Mouse (Mus musculus): ENCODE results near the gene Fam187a.
A peak's percentile ranks its signal among the peaks of the same experiment; 100 is the strongest.

The Fam187a gene

DNA sequence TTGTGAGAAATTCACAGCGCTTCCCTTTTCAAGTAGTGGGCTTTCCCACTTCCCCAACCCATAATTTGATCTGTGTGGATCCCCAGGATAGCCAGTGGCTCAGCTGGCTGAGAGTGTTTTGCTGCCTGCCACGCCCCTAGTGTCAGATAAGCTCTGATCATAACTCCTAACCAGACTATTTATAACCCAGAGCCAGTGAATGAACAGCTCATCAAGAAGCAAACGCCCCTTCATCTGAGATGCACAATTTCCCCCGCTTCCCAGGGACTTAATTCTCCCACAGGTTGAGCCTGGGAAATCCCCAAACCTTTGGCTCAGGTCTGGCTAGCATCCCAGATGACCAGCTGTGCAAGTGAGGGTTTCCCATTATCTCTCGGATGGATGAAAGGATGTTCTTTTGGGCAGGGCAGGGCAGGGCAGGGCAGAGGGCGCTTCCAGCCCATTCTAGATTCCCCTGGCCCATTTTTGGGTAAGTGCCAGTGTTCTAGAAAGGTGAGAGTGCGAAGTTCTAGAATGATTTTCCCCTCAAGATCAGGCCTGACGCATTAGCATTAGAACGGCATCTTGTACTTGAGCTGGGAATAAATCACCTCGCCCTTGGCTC, at the start of gene Fam187a:
Gene Fam187a (plus strand): TSS at position 554 of the 604 bp plus-strand sequence.
- no peak for DNase-seq

DNA sequence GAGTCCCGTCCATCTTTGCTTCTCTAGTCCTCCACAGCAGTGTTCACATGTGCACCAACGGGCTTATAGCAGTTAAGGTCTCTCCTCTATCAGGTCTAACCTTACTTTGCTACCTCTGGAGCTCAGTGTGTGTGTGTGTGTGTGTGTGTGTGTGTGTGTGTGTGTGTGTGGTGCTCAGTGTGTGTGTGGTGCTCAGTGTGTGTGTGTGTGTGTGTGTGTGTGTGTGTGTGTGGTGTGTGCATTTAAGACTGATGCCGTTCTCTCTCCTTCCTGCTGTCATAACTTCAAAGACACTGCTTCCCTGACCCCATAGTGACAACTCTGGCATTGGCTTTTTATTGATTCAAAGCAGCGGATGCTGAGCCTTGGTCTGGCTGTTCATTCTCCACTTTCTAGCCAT, 49.4 kb upstream of the Fam187a start, which contains the start of gene Higd1b:
Gene Higd1b (plus strand): TSS at position 301 of the 400 bp plus-strand sequence.
- DNase-seq, result no peak

DNA sequence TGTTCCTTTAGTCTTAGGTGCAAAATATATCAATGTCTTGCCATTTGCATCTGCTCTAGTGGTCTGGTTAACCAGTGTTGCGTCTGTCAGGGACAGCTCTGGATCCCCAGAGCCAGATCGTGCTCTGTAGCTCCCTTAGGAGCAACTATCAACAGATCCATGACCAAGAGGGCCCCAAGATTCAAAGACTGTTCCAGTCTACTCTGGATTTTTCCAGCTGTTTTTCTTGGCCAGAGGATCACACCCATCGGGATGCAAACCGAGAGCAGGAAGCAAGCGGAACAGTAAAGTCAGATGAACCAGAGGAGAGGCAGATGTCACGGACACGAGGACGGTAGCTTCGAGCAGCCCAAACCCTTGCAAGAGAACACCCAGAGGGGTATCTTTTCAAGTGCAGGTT, 48.8 kb upstream of the Fam187a start:
- no peak for DNase-seq

- DNase-seq, result no peak
Measured at GRCm38 (mm10) chr11:102837385-102837784, 47.6 kb upstream of the Fam187a start.

DNA sequence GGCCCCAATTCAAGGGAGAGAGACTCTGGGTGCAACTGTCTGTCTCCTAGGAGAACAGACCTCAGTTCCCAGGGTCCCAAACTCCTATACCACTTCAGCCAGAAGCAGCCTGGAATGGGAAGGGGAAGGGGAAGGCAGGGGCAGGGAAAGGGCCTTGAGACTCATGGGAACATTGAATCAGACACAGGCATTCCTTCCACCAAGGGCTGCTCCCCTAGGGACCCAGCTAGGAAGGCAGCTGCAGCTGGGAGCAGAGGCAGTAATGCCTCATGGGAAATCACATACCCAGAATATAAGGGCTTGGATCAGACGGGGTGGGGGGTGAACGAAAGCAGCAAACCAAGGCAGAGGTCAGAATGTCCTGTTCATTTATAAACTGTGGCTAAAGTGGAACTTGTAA, 46.8 kb upstream of the Fam187a start:
- no peak for DNase-seq

DNA sequence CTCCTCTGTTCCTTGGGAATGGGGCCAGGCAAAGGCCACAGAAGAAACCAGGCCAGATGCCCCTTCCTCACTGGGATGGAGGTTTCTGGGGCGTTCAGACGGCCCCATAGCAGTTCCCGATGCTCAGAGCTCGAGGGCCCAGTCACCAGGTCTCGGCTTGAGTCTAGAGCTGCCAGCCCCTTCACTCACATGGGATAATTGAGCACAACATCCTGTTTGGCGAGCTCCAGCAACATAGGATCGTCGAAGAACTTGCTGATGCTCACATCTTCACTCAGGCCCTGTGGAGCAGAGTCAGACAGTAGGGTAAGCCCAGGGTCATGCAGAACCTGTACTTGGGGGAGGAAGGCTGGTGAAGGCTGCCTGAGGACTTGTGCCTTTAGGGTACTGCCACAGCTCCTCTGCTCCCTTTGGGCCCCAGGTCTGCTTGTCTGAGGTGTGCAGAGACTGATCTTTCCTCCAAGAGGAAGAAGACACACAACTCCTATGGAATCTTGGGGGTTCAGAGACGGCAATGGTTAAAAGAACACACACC, 46.3 kb upstream of the Fam187a start:
- no peak for DNase-seq

- no peak for DNase-seq
Measured at GRCm38 (mm10) chr11:102845926-102846325, 39.0 kb upstream of the Fam187a start.

GRCm38 (mm10) chr11:102851883-102852282, 33.1 kb upstream of the Fam187a start:
- peak; percentile 48 for DNase-seq

DNA sequence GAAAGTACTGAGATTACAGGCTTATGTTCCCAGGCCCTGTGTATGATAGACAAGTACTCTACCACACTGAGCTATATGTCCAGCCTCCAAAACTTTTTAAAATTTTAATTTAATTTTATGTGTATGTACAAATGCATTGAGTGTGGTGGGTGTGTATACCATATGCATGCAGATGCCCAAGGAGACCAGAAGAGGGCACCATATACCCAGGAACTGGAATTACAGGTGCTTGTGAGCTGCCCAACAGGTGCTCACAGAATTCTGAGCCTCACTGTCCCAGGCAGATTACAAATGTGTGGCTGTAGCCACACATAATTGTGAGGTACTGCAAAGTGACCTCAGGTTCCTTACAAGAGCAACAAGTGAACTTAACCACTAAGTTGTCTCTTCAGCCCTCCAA, 31.2 kb upstream of the Fam187a start:
- no peak for DNase-seq

DNA sequence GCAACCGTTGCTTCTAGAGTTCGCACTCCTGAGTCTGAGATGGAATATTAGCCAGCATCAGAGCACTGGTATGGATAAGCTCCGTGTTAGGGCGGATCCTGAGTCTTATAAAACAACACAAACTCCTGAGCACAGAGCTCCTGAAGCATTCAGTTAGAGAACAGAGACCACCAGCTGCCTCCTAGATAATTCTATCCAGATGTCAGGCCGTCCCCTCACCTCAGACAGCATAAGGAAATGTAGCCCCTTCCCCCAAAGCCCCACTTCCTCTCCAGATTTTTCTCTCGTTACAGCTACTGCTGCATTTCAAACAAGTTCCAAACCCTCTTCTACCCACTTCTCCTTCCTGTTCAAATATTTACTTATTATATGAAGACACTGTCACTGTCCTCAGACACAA, 29.0 kb upstream of the Fam187a start:
- DNase-seq, result no peak

DNA sequence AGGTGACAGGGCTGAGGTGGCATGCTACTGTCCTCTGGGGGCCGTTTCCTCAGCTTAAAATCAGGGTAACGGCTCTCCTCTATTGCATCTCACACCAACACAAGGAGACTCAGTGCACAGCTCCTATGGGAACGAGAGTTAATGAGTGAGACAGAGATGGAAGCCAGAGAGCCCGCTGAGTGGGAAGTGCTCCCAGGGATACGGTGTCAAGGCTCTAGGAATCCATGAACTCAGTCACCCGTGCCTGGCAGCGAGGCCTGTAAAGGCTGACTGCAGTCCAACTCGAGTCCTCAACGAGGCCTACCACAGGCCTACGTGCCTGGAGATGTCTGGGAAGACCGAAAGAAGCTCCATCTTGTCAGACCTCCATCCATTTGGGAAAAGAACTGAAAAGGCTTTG, 26.0 kb upstream of the Fam187a start:
- no peak for DNase-seq

- DNase-seq, result no peak
Measured at GRCm38 (mm10) chr11:102859933-102860332, 25.0 kb upstream of the Fam187a start.

- DNase-seq, result peak; percentile 78
Measured at GRCm38 (mm10) chr11:102864272-102864671, 20.7 kb upstream of the Fam187a start.

- DNase-seq, result no peak
Measured at GRCm38 (mm10) chr11:102874801-102875334, 10.1 kb upstream of the Fam187a start.

DNA sequence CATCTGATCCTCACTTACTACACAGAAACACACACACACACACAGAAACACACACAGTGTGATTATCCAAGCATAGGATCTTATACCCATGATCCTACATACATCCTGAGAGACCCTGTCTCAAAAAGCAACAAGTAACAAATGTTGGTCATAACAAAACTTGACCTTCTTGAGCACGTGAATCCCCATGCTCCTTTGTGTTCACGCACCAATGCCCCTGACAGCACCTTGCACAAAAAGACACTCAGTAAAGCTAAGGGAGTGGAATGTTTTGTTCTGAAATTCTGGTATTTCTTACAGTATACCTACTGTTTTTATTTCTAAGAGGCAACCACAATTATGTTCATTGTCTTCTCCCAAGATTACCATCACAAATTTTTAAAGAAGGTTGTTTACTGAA, 5.4 kb upstream of the Fam187a start:
- DNase-seq, result no peak

DNA sequence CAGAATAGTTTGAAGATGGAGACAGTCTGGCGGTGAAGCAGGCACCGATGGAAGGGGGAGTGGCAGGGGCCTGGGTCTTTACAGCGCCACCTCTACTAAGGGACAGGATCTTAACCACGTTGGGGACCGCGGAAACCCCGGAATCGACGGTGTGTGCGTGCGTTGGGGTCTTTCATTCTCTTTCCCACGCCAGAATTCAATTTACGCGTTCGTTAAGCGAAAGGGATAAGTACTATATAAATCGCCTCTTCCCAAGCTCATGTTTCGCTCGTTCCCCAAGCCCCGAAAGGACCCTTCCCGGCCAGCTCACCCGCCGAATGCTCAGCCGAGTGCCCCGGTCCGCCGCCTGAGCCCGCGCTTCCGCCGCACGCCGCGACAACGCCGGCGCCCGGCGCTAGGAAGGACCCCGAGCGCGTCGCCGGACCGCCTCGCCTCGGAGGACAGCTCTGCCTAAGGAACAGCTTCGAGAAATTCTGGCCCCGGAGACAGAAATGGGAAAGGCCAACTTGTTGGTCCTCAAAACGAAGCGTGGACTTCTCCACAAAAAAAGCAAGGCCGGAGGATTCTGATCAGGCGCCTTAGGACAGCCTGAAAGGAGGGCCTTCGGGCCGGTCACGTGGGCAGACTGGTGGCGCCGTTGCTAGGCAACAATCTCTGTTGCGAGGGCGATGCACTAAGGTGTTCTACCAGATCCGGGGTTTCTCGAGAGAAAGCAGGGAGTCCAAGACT, 4.2 kb upstream of the Fam187a start, which contains the start of the genes Eftud2 and Ccdc103:
Gene Eftud2 (minus strand): TSS at position 401 of the 729 bp plus-strand sequence.
Gene Ccdc103 (plus strand): TSS at position 620 of the 729 bp plus-strand sequence.
- peak; percentile 93 for DNase-seq

DNA sequence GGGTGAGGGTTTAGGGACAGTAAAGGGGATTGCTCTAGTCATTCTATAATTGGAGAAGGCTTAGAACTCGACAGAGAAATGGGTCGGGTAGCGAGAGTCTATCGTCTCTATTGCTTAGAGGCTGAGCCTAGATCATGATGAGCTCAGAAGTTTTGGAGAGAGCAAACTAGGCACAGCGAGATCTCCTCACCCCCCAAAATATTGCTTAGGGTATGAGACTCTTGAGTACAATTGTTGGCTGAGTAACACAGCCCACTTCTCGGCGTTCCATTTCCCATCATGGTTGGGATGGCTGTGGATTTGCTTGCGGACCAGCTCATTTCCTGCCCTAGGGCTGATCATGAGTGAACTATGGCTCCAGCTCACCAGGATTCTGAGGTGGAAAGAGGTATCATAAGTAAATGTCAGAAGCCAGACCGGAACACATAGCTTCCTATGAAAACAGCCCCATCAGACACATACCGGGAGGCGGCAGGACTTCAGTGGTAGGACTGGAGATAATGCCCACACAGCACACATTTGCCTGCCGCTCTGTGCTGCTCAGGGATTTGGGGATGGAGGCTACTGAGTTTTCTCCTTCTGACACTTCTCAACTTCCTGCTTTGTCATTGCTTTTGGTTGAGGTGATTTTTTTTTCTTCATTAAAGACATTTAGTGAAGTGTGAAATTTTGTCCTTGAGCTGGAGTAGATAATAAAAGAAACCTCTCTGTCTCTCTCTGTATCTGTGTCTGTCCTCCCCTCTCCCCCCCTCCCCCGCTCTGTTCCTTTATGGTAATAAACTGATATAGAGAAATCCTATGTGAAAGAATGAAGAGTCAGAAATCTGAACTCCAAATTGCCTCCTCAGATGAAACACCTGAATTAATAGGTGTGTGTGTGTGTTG, 3.4 kb upstream of the Fam187a start:
- no peak for DNase-seq

GRCm38 (mm10) chr11:102887433-102887832, 2.5 kb downstream of the Fam187a start:
- DNase-seq, result no peak

- DNase-seq, result no peak
Measured at GRCm38 (mm10) chr11:102888135-102888534, 3.2 kb downstream of the Fam187a start.

DNA sequence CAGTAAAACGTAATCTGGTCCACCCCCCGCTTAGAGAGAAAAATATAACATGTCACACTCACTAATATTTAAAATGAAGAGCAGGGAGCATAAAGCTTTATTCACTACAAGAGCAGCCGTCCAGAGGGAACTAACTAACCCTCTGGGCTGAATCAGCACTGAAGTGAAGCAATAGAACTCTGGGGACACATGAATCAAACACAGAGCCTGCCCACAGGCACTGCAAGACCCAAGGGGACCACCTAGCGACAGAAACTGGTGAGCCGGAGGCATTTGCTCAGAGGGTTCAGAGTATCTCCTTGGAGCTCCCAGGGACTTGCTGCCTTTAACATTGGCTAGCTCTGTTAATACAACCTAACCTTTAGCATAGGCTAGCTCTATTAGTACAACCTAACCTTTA, 5.1 kb downstream of the Fam187a start:
- no peak for DNase-seq

DNA sequence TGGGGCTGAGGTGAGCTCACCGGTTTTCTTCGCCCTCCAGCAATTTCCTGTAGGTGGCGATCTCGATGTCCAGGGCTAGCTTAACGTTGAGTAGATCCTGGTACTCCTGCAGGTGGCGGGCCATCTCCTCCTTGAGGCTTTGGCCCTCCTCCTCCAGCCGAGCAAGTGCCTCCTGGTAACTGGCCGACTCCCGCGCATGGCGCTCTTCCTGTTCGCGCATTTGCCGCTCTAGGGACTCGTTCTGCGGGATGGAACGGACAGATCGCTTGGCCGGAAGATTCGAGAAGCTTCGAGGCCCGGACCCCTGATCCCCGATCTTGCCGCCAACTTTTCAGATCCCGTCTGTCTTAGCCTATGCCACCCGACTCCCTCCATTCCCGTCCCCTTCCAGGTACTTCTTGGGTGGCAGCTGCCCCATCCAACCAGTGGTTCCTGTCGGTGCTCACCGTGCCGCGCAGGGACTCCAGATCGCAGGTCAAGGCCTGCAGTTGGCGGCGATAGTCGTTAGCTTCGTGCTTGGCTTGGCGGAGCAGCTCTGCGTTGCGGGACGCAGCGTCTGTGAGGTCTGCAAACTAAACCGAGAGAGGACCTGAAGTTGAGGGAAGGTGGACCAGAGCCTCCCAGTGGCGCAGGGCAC, 8.2 kb downstream of the Fam187a start:
- peak; percentile 50 for DNase-seq

DNA sequence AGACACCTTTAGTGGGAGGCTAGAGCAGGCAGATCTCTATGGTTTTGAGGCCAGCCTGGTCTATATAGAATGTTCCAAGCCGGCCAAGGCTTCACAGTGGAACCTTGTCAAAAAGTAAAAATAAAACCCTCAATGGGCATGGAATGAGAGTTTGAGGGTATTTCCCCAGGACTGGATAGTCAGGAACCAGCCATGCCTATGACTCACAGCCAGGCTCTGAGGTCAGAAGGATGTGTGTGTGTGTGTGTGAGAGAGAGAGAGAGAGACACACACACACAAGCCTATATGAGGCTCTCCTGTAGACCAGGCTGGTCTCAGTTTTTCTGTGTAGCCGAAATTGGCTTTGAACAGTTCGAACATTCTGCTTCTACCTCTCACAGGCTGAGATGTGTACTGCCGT, 9.7 kb downstream of the Fam187a start:
- DNase-seq, result no peak
